Mouse (Mus musculus): Measurements from ENCODE around the gene Birc5. TPM values are rescaled to one million over a fixed set of nuclear protein-coding genes. Genes with fewer than 3 reads are reported as not detected.

Gene Birc5
- polyA plus RNA-seq, 1 experiment from 2014 or later, result 293 TPM

GRCm38 (mm10) chr11:117880336-117880976 lies 31.4 kb downstream of the Birc5 start:
- 0 out of 2 replicates have a peak overlapping the region, but pooled peaks have one; percentile 62 for H3K27ac ChIP-seq
- 90% methylated on average over 9 of the region's 9 CpGs for WGBS

GRCm38 (mm10) chr11:117880977-117881358 lies 31.9 kb downstream of the Birc5 start:
- Histone ChIP-seq H3K9ac (no peak overlapping the region), H3K27ac (0 out of 2 replicates have a peak overlapping the region, but pooled peaks have one; percentile 62), H3K4me2 (no peak overlapping the region), H3K9me3 (no peaks in the 10 kb centered on the region), H3K27me3 (replicated peaks) (no peaks in the 10 kb centered on the region), H3K4me1 (peaks cover 36% of the 10 kb centered on the region), H3K36me3 (no peaks in the 10 kb centered on the region), H3K4me3 (replicated peaks) (no peak overlapping the region)
- ATAC-seq (ENCODE audit: insufficient read depth, low FRiP score, low read depth), result no peak
- WGBS, result 75% methylated on average over 6 of the region's 6 CpGs

More at GRCm38 (mm10) chr11:117880336-117880976, 31.4 kb downstream of the Birc5 start:
- no peaks in the 10 kb centered on the region for H3K36me3 ChIP-seq
- ATAC-seq (ENCODE audit: insufficient read depth, low FRiP score, low read depth), result no peak
- peaks cover 37% of the 10 kb centered on the region for H3K4me1 ChIP-seq
- H3K9me3 ChIP-seq, result no peaks in the 10 kb centered on the region
- H3K27me3 ChIP-seq (replicated peaks), result no peaks in the 10 kb centered on the region
- no peak overlapping the region for H3K4me3 ChIP-seq (replicated peaks)
- H3K9ac ChIP-seq, result no peak overlapping the region
- H3K4me2 ChIP-seq, result no peak overlapping the region

GRCm38 (mm10) chr11:117881787-117882186 lies 32.7 kb downstream of the Birc5 start:
- ATAC-seq (ENCODE audit: insufficient read depth, low FRiP score, low read depth), result no peak; the same call in 1 of the 2 replicates
- H3K9ac ChIP-seq, result no peak overlapping the region

DNA sequence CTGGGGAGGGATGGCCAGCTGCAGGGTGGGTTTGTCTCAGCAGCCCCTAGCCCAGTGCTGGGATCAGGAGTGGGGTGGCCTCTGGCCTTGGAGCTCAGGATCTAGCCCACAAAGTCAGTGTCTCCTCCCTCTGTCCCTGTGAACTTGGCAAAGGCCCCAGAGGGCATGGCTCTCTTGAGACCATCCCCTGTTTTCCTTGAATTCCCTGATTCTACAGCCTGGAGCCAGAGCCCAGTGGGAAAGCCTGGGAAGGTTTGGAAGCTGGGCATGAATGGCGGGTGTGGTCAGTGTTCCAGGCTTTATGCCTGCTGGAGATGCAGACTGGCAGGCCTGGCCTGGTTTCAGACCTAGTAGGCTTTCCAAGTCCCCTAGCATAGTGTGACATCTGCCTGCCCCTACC lies 33.2 kb downstream of the Birc5 start:
- Histone ChIP-seq H3K9ac (no peak overlapping the region), H3K4me2 (no peak overlapping the region), H3K4me3 (replicated peaks) (no peak overlapping the region), H3K27me3 (replicated peaks) (no peaks in the 10 kb centered on the region), H3K9me3 (no peaks in the 10 kb centered on the region), H3K4me1 (peaks cover 36% of the 10 kb centered on the region), H3K27ac (peak overlapping the region; percentile 62), H3K36me3 (no peaks in the 10 kb centered on the region)
- WGBS, result 78% methylated on average over 1 of the region's 1 CpGs
- ATAC-seq (ENCODE audit: insufficient read depth, low FRiP score, low read depth), result no peak

More at GRCm38 (mm10) chr11:117881787-117882186, 32.7 kb downstream of the Birc5 start:
- no peak overlapping the region for H3K4me3 ChIP-seq (replicated peaks)
- peaks cover 36% of the 10 kb centered on the region for H3K4me1 ChIP-seq
- no peak overlapping the region for H3K4me2 ChIP-seq
- WGBS, result 3% methylated on average over 7 of the region's 8 CpGs
- H3K27me3 ChIP-seq (replicated peaks), result no peaks in the 10 kb centered on the region
- peak overlapping the region; percentile 62 for H3K27ac ChIP-seq
- H3K36me3 ChIP-seq, result no peaks in the 10 kb centered on the region
- no peaks in the 10 kb centered on the region for H3K9me3 ChIP-seq

- Histone ChIP-seq H3K27ac (no peak overlapping the region), H3K27me3 (replicated peaks) (no peaks in the 10 kb centered on the region), H3K9ac (no peak overlapping the region), H3K36me3 (no peaks in the 10 kb centered on the region), H3K9me3 (no peaks in the 10 kb centered on the region), H3K4me3 (replicated peaks) (no peak overlapping the region), H3K4me2 (no peak overlapping the region), H3K4me1 (peaks cover 48% of the 10 kb centered on the region)
- no peak for ATAC-seq (ENCODE audit: insufficient read depth, low FRiP score, low read depth)
- WGBS, result 46% methylated on average over 5 of the region's 5 CpGs
Observed at GRCm38 (mm10) chr11:117886000-117886399, 36.9 kb downstream of the Birc5 start.

GRCm38 (mm10) chr11:117888168-117888852 lies 39.3 kb downstream of the Birc5 start:
- ATAC-seq (ENCODE audit: insufficient read depth, low FRiP score, low read depth), result no peak

DNA sequence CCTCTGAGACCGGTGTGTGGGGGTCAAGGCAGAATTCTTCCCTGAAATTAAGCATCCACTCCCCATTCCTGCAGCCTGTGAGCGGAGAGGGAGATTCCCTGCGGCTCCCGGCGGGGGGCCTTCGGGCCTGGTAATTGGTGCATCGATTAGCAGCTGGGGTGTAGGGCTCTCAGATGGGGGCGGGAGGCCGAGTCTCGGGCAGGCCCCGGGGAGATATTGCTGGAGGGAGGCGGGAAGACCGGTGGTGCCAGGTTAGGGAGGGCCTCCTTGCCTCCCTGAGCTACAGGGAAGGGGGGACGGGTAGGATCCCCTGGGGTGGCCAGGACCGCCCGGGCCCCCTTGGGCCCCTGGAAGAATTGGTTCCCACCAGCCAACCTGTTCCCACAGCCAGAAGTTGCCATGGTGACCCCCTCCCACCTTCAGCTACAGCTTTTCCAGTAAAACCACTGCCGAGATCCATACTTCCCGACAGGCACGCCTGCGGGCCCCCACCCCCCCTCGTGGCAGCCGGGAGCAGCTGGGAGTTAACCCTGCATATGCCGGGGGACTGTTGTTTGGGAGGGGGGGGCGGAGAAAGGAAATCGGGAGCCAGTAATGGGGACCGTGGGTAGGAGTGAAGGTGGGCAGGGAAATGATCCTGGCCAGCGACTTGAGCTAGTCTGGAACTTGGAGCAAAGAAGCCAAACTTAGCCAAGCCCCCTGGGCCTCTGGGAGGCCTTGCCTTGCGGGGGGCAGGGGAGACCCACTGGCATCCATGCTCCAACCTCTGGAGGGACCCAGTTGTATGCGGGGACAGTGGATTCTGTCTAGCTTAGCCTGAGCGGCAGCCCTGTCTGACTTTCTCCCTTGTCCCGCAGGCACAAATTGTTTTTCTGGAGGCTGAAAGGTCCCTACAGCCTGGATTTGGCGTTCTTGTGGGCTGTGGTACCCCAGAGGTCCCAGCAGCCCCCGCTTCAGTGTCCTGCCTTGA lies 40.1 kb downstream of the Birc5 start:
- peaks cover 43% of the 10 kb centered on the region for H3K4me1 ChIP-seq
- H3K27me3 ChIP-seq (replicated peaks), result no peaks in the 10 kb centered on the region
- H3K4me3 ChIP-seq (replicated peaks), result peak overlapping the region; percentile 28
- WGBS, result 10% methylated on average over 33 of the region's 33 CpGs
- H3K4me2 ChIP-seq, result peak overlapping the region; percentile 57
- H3K27ac ChIP-seq, result peak overlapping the region; percentile 35
- H3K36me3 ChIP-seq, result no peaks in the 10 kb centered on the region
- H3K9ac ChIP-seq, result no peak overlapping the region
- no peaks in the 10 kb centered on the region for H3K9me3 ChIP-seq
- ATAC-seq (ENCODE audit: insufficient read depth, low FRiP score, low read depth), result peak; percentile 44; the same call in 1 of the 2 replicates

More at GRCm38 (mm10) chr11:117888168-117888852, 39.3 kb downstream of the Birc5 start:
- Histone ChIP-seq H3K9ac (no peak overlapping the region), H3K27ac (0 out of 2 replicates have a peak overlapping the region, but pooled peaks have one; percentile 35), H3K27me3 (replicated peaks) (no peaks in the 10 kb centered on the region), H3K4me1 (peaks cover 43% of the 10 kb centered on the region), H3K9me3 (no peaks in the 10 kb centered on the region), H3K4me2 (peak overlapping the region; percentile 57), H3K36me3 (no peaks in the 10 kb centered on the region), H3K4me3 (replicated peaks) (peak overlapping the region; percentile 28; the same call in 1 of the 2 replicates)
- 28% methylated on average over 20 of the region's 20 CpGs for WGBS

DNA sequence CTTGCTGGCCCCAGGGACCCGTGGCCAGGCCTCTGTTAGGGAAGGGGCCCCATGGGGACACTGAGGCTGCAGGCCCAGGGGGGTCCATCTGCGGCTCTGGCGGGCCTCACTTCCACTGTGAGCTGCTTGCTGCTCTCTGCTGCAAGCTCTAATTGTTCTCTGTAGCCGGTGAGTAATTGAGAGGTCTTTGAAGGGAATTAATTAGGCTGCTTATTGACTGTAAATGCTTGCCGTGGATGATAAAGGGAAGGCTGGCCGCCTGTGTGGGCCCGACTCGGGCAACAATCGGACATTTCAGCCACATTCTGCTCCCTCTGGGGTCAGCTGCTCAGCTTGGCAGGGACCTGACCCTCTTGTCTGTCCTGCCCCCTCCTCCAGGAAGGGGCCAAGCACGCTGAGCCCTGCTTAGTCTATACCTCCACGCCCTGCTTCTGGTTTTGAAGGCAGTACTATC lies 40.9 kb downstream of the Birc5 start:
- Histone ChIP-seq H3K4me1 (peaks cover 43% of the 10 kb centered on the region), H3K4me3 (replicated peaks) (peak overlapping the region; percentile 28), H3K9ac (no peak overlapping the region), H3K36me3 (no peaks in the 10 kb centered on the region), H3K9me3 (no peaks in the 10 kb centered on the region), H3K27me3 (replicated peaks) (no peaks in the 10 kb centered on the region), H3K4me2 (peak overlapping the region; percentile 57), H3K27ac (peak overlapping the region; percentile 17)
- WGBS, result 19% methylated on average over 11 of the region's 11 CpGs
- no peak for ATAC-seq (ENCODE audit: insufficient read depth, low FRiP score, low read depth)

DNA sequence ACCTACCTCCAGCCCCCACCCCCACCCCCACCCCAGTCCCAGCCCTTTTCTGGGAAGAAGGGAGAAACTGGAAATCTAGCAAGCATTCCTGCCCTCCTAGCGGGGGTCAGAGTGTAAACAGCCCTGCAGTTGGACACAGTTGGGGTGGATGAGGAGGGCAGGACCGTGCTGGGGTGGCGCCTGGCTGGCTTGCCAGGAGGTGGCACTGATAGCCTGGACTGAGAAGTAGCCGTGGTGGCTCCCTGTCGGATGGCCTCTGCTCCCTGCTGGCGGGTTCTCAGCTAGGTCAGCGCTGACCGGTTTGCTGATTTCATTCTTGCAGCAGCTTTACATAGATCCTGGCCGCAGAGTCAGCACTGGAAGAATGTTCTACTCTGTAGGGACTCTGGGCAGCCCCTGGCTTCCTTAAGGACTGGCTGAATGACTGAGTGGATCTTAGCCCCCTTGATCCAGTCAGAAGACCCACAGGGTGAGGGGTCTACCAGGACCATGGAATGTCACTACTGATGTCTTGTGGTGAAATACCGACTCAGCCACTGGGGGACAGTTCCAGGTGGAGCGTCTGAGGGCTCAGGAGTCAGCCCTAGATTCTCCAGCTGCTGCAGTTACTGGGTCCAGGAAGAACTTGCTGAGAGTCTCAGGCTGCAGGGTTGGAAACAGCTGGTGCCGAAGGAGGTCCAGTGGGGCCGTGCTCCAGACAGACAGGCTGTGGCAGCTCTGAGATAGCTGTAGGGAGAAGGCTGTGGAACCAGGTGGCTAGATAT lies 41.6 kb downstream of the Birc5 start:
- Histone ChIP-seq H3K36me3 (no peaks in the 10 kb centered on the region), H3K4me3 (replicated peaks) (no peak overlapping the region), H3K9ac (no peak overlapping the region), H3K27ac (0 out of 2 replicates have a peak overlapping the region, but pooled peaks have one; percentile 17), H3K9me3 (no peaks in the 10 kb centered on the region), H3K4me2 (peak overlapping the region; percentile 57), H3K27me3 (replicated peaks) (no peaks in the 10 kb centered on the region), H3K4me1 (peaks cover 43% of the 10 kb centered on the region)
- peak; percentile 29; the same call in 1 of the 2 replicates for ATAC-seq (ENCODE audit: insufficient read depth, low FRiP score, low read depth)
- 28% methylated on average over 13 of the region's 13 CpGs for WGBS

GRCm38 (mm10) chr11:117891581-117892175 lies 42.6 kb downstream of the Birc5 start:
- no peak overlapping the region for H3K27ac ChIP-seq
- H3K9ac ChIP-seq, result no peak overlapping the region
- ATAC-seq (ENCODE audit: insufficient read depth, low FRiP score, low read depth), result no peak
- peaks cover 43% of the 10 kb centered on the region for H3K4me1 ChIP-seq
- H3K36me3 ChIP-seq, result no peaks in the 10 kb centered on the region
- H3K27me3 ChIP-seq (replicated peaks), result no peaks in the 10 kb centered on the region
- H3K9me3 ChIP-seq, result no peaks in the 10 kb centered on the region
- 84% methylated on average over 19 of the region's 19 CpGs for WGBS
- H3K4me2 ChIP-seq, result no peak overlapping the region
- H3K4me3 ChIP-seq (replicated peaks), result no peak overlapping the region
